Mouse (Mus musculus) erythroblast, embryonic 14.5 days (primary cell): ENCODE data around the gene Tppp. TPM values are rescaled to one million over a fixed set of nuclear protein-coding genes. Genes with fewer than 3 reads are reported as not detected.
"Not testable (repeated sequence)": the region's sequence is repeated elsewhere in the genome, so short reads cannot be mapped to it uniquely, and the experiment has no call there.

Experiments
- H3K27me3 ChIP-seq: 2 replicates; pipeline ENCODE4 v1.6.1; 2012; ENCODE audit warnings: inconsistent platforms; ENCODE audit not compliant: control insufficient read depth
- H3K36me3 ChIP-seq: 2 replicates; pipeline ENCODE4 v1.6.1; 2012; ENCODE audit warnings: mild to moderate bottlenecking, inconsistent platforms; ENCODE audit not compliant: control insufficient read depth
- H3K4me1 ChIP-seq: 2 replicates; pipeline ENCODE4 v1.6.1; 2012; ENCODE audit warnings: inconsistent platforms; ENCODE audit not compliant: control insufficient read depth
- H3K4me3 ChIP-seq: replicated peaks from 2 replicates; pipeline ENCODE3; 2012; ENCODE audit warnings: moderate library complexity, mild to moderate bottlenecking, inconsistent platforms
- H3K9me3 ChIP-seq: 2 replicates; pipeline ENCODE4 v1.6.1; 2012; ENCODE audit warnings: low read length, inconsistent platforms, mixed read lengths; ENCODE audit not compliant: control insufficient read depth
- GATA1 ChIP-seq: IDR thresholded peaks from 2 replicates; pipeline ENCODE4 v1.6.1; 2012; ENCODE audit warnings: low read length, inconsistent platforms, mixed read lengths
- TAL1 ChIP-seq: IDR thresholded peaks from 3 replicates; pipeline ENCODE4 v1.6.1; 2012; ENCODE audit warnings: low read length, inconsistent platforms, mixed read lengths
- polyA plus RNA-seq: library from polyadenylated mRNA; stranded (reverse); fragments of >175 nt; gene quantifications from 2 replicates; pipeline ENCODE4 v1.2.3, GENCODE M21; 2012

Tppp gene
- polyA plus RNA-seq, 1 experiment: not detected

DNA sequence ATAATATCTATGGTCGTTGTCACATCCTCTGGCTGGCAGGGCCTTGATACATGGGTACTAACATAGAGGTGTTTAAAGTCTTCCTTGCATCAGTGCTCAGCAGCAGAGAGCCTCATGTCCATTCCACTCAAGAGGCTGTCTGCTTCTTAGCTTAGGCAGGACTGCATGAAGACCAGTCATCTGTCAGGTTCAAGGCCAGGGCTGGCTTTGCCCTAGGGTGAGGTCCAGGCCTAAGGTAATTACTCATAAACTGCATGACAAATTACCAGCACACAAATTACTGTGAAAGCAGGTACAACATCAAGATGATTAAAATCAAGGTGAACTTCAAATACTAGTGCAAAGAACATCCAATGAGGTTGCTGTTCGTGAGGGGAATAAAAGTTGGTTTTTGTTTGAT is 26.6 kb downstream of the Tppp start:
- H3K4me1 ChIP-seq: no peaks in the 10 kb centered on the region
- H3K9me3 ChIP-seq: no peaks in the 10 kb centered on the region
- H3K27me3 ChIP-seq: no peaks in the 10 kb centered on the region
- TF ChIP-seq TAL1: no peak
- H3K36me3 ChIP-seq: peaks cover 55% of the 10 kb centered on the region
- no peak overlapping the region for H3K4me3 ChIP-seq

DNA sequence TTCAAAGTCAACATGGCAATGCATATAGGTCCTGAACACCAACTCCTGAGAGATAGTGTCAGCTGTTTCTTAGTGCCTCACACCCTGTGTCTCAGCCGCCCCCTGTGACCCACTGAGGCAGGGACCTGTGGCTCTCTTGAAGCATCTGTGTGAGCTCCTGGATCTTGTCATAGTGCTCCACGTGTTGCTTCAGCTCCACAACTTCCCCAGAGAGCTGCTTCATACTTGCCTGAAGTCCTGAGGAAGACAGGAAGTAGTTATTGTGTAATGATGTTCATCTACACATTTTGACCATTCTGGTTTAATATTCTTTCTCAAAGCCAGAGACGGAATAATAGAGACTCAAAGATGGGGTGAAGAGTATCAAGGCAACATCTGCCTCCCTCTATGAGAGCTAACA is 30.7 kb downstream of the Tppp start:
- TF ChIP-seq GATA1 (no peak), TAL1 (no peak)
- Histone ChIP-seq H3K9me3 (no peaks in the 10 kb centered on the region), H3K27me3 (no peaks in the 10 kb centered on the region), H3K4me1 (no peaks in the 10 kb centered on the region), H3K36me3 (peaks cover 83% of the 10 kb centered on the region), H3K4me3 (no peak overlapping the region)

DNA sequence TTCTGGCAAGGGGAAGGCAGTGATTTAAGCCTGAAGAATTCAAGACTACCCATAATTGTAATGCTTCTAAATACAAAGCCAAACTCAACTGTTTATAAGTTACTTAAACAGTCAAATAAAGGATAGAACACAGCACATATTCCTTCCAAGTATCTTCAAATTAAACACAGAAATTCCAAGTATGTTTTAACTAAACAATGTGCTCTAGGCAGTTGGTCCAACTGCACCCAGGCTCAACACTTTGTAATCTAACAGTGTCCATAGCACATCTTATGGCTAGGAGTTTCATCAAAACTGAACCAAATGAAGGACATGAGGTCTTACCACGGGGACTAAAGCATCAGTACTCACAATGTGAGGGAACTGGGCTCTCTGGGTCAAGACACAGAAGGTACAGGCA is 47.0 kb downstream of the Tppp start:
- Histone ChIP-seq H3K36me3 (peaks cover 70% of the 10 kb centered on the region), H3K4me1 (peaks cover 8% of the 10 kb centered on the region), H3K4me3 (no peak overlapping the region), H3K9me3 (no peaks in the 10 kb centered on the region), H3K27me3 (no peaks in the 10 kb centered on the region)
- no peak for TF ChIP-seq GATA1
- TF ChIP-seq TAL1: no peak

GRCm38 (mm10) chr13:74058081-74058480 is 48.9 kb downstream of the Tppp start:
- Histone ChIP-seq H3K4me1 (peaks cover 18% of the 10 kb centered on the region), H3K27me3 (no peaks in the 10 kb centered on the region), H3K36me3 (peaks cover 53% of the 10 kb centered on the region), H3K9me3 (no peaks in the 10 kb centered on the region), H3K4me3 (no peak overlapping the region)
- TF ChIP-seq TAL1: no peak
- TF ChIP-seq GATA1: no peak

DNA sequence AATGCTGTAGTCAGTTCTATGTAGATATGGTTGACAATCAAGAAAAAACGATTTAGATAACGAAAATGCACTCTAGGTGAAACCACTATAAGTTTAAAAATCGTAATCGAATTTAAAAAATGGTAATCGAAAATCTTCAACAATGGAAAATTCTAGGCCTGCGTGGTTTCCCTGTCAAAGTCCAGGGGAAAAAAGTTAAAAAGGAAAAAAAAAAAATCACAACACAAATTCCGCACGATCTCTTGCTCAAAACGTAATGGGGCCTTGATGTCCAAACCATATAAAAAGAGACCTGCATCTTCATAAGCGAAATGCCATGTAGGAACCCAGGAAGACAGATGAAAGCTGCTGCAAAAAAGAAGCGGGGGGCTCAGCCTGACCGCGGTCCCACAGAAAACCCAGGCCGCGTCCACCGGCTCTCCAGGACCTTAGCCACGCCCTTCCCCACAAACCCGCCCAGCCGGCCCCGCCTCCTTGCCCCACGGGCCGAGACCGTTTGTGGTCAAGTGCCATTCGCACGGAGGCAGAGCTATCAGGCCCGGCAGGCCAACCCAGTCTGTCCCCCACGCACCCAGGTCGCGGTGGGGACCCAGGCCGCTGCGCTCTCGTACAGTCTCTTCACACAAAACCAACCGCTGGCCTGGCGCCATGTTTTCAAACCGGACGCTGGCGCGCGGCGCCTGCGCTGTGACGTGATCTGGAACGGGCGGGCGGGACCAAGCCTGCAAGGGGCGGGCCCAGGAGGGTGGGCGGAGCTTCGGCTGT is 52.6 kb downstream of the Tppp start, which contains the start of gene Cep72:
Gene Cep72, minus strand, starts transcription at position 687 of the 765 bp plus-strand sequence.
- Histone ChIP-seq H3K4me3 (peak within 1 kb of the TSS; percentile 79), H3K4me1 (peaks cover 48% of the 10 kb centered on the region), H3K9me3 (no peaks in the 10 kb centered on the region), H3K36me3 (peaks cover 30% of the 10 kb centered on the region), H3K27me3 (no peaks in the 10 kb centered on the region)
- TF ChIP-seq GATA1 (no peak), TAL1 (no peak)

DNA sequence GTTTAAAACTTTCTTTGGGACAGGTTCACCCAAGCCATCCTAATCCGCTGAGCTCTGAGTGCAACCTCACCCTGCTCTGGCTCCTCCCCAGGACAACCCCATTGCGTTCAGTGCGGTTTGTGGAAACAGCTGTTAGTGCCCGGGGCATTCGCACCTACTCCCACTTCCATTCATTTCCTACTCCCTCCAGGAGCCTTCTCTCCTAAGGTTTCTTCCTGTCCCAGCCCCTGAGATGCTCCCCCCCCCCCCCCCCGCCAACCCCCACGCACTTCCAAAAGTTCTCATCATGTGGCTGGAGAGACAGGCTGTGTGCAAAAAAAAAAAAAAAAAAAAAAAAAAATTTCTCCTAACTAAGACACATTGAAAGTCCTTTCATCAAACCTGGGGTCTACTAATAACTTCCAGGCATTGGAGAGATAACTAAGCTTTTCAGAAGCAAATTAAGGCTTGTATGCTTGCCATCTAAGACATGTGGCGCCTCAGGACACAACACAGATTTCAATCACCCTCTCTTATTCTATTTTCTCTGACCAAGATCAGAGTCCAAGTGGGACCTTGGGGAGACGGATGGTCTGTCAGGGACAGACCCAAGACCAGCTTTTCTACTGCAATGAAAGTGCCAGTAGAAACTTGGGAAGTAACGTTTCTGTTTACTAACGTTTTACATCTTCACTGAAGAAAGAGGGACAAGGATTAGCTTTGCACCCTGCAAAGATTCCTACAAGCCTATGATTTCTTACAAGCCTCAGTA is 53.3 kb downstream of the Tppp start:
- Histone ChIP-seq H3K9me3 (no peaks in the 10 kb centered on the region), H3K4me3 (peak overlapping the region; percentile 79), H3K4me1 (peaks cover 50% of the 10 kb centered on the region), H3K36me3 (peaks cover 23% of the 10 kb centered on the region), H3K27me3 (no peaks in the 10 kb centered on the region)
- TF ChIP-seq TAL1 (no peak), GATA1 (no peak)

DNA sequence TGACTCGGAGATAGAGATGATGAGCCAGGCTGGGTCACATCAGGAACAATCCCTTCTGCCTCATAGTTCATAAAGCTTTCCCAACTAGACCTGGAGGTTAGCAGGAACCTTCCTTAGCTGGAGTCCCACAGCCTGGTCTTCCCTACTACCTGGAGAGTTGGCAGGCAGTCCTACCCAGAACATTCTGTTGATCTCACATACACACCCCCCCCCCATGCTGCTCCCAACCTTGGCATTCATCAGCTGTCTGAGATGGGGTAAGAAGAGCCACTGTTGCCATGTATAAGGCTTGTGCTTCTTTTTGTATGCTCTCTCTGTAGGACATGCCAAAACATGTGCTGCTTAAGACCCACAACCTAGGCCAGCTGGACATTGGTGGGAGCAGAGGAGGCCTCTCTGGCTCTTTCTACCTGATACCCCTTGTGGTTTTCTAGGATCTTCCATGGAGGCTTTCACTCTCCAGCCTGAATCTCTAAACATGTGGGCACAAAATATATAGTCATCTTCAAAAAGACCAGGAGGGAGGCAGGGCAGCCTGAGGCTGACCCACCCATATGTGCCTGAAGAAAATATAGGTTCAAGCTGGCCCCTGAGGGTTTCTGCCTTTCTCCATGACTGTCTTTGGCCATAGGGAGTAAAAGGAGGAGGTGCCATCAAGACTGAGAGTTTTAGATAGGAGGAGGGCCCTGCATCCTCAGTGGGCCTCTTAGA is 54.3 kb downstream of the Tppp start:
- TF ChIP-seq GATA1: no peak
- no peak for TF ChIP-seq TAL1
- Histone ChIP-seq H3K4me3 (no peak overlapping the region), H3K4me1 (peaks cover 50% of the 10 kb centered on the region), H3K36me3 (peaks cover 14% of the 10 kb centered on the region), H3K9me3 (no peaks in the 10 kb centered on the region), H3K27me3 (no peaks in the 10 kb centered on the region)

DNA sequence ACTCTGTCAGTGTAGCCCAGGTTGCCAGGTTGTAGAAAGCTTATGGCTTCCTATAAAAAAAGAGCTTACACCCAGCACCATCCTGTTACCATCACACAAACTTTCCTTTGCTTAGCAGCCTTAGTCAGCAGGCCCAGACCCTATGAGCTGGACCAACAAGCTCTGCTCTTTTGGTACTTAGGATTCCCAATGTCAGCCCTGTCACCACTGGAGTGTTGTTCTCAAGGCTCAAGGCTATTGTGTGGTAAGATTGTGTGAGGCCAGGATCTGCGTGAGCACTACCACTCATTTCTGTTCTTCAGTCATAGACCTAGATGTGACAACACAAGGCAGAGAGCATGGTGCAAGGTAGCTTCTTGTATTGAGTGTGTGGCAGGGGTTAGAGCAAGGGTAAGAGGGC is 57.4 kb downstream of the Tppp start:
- Histone ChIP-seq H3K27me3 (no peaks in the 10 kb centered on the region), H3K36me3 (no peaks in the 10 kb centered on the region), H3K9me3 (no peaks in the 10 kb centered on the region), H3K4me3 (no peak overlapping the region), H3K4me1 (peaks cover 57% of the 10 kb centered on the region)
- TF ChIP-seq TAL1 (no peak), GATA1 (no peak)

- not testable (repeated sequence) for H3K27me3 ChIP-seq, H3K4me3 ChIP-seq, H3K36me3 ChIP-seq, H3K9me3 ChIP-seq
- peaks cover 42% of the 10 kb centered on the region for H3K4me1 ChIP-seq
Measured at GRCm38 (mm10) chr13:74071244-74071643, 62.0 kb downstream of the Tppp start.
